34 mouse cellular contexts compared by ENCODE assay signal in the genomic region with DNA sequence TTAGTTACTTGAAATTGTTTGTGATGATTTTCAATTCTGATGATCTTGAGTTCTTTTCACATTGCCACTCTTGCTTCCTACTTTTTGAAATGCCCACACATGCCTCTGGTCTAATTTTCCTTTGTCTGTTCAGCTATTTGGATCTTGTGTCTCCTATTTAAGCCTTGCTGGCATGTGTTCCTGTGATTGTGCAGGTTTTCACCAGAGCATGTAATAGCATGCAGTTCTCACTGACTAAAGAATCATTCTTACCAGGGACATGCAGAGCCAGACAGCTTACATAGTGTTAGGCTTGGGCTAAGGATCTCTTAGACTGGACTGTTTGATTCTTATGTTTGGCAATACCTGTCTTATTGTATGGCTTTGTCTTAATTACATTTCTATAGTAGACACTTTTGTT.
"Had no signal": no experiment of that assay in that cellular context is flagged by ENCODE, and none has a peak within 500 bp of the region (broad histone marks: within the 10 kb centered on the region; RNA-seq: fewer than 3 reads in every experiment).

No protein-coding gene starts in this region.

- H3K27me3 ChIP-seq: heart, embryonic 12.5 days; heart, embryonic 13.5 days; heart, embryonic 15.5 days; hindbrain, embryonic 12.5 days; hindbrain, embryonic 13.5 days; hindbrain, embryonic 15.5 days; intestine, embryonic 15.5 days; kidney, embryonic 15.5 days had no signal

- H3K4me2 ChIP-seq: heart, embryonic 11.5 days; heart, embryonic 12.5 days; heart, embryonic 13.5 days; heart, embryonic 15.5 days; hindbrain, embryonic 12.5 days; hindbrain, embryonic 13.5 days; hindbrain, embryonic 14.5 days; hindbrain, embryonic 15.5 days; intestine, embryonic 15.5 days; kidney, embryonic 15.5 days had no signal

- H3K4me1 ChIP-seq: heart, embryonic 12.5 days; heart, embryonic 13.5 days; heart, embryonic 15.5 days; hindbrain, embryonic 10.5 days; hindbrain, embryonic 12.5 days; hindbrain, embryonic 15.5 days; intestine, embryonic 15.5 days; kidney, embryonic 15.5 days had no signal

- H3K4me3 ChIP-seq: heart, embryonic 12.5 days; heart, embryonic 13.5 days; heart, embryonic 15.5 days; hindbrain, embryonic 10.5 days; hindbrain, embryonic 12.5 days; hindbrain, embryonic 13.5 days; hindbrain, embryonic 15.5 days; intestine, embryonic 15.5 days; kidney, embryonic 15.5 days; left cerebral cortex, adult 2 months had no signal

- ATAC-seq: hindbrain, embryonic 16.5 days; hindbrain, postnatal 0 days; inflammation-experienced regulatory T-cells, adult 6 months; intestine, embryonic 15.5 days; intestine, embryonic 16.5 days; intestine, postnatal 0 days had no signal

- H3K27ac ChIP-seq: heart, embryonic 13.5 days; heart, embryonic 15.5 days; hindbrain, embryonic 10.5 days; hindbrain, embryonic 12.5 days; hindbrain, embryonic 13.5 days; hindbrain, embryonic 14.5 days; hindbrain, embryonic 15.5 days; hindbrain, postnatal 0 days; intestine, embryonic 15.5 days; kidney, embryonic 15.5 days; kidney, postnatal 0 days; left cerebral cortex, adult 2 months had no signal

- H3K9me3 ChIP-seq: heart, embryonic 12.5 days; heart, embryonic 13.5 days; heart, embryonic 15.5 days; hindbrain, embryonic 10.5 days; hindbrain, embryonic 12.5 days; hindbrain, embryonic 13.5 days; hindbrain, embryonic 15.5 days; intestine, embryonic 15.5 days; kidney, embryonic 15.5 days had no signal

- H3K36me3 ChIP-seq: heart, embryonic 12.5 days; heart, embryonic 13.5 days; heart, embryonic 15.5 days; hindbrain, embryonic 10.5 days; hindbrain, embryonic 12.5 days; hindbrain, embryonic 13.5 days; hindbrain, embryonic 15.5 days; intestine, embryonic 15.5 days; kidney, embryonic 15.5 days had no signal

- H3K9ac ChIP-seq: heart, embryonic 12.5 days; heart, embryonic 13.5 days; heart, embryonic 15.5 days; hindbrain, embryonic 12.5 days; hindbrain, embryonic 13.5 days; hindbrain, embryonic 14.5 days; hindbrain, embryonic 15.5 days; intestine, embryonic 15.5 days; kidney, embryonic 15.5 days had no signal

- DNase-seq: heart, postnatal 10 days; heart, postnatal 14 days; heart, postnatal 36 days; heart, postnatal 4 days; kidney, adult 11 months; kidney, adult 18-20 months; kidney, adult 2 months; kidney, adult 8-10 months; kidney, adult 9 months; kidney, postnatal 10 days; kidney, postnatal 14 days; kidney, postnatal 25 days; kidney, postnatal 36 days; kidney, postnatal 4 days; layer of hippocampus, adult 9-11 months; layer of hippocampus, postnatal 36 days had no signal
